Mouse (Mus musculus): ENCODE measurements at regions not wholly inside any gene's neighbourhood (a gene's known extent, or its start where the extent isn't known, plus 50 kb on each side); places are given as distances from the start of the nearest gene placed in this dataset.

GRCm38 (mm10) chr17:62330226-62330625, 550.9 kb downstream of the Efna5 start:
- TF ChIP-seq EP300 (IDR thresholded peaks at IDR 0.05; ENCODE audit: insufficient read depth, low read depth, low read length): no peak
- no peak for TF ChIP-seq CTCF (IDR thresholded peaks at IDR 0.05)

All from heart, adult 2 months (tissue).